Mouse (Mus musculus) cortical plate, adult 2 months (tissue): ENCODE results near the gene Tmem231. TPM values are rescaled to one million over a fixed set of nuclear protein-coding genes. Genes with fewer than 3 reads are reported as not detected.
"Not testable (repeated sequence)": the region's sequence is repeated elsewhere in the genome, so short reads cannot be mapped to it uniquely, and the experiment has no call there.

ENCODE experiments used
- H3K27ac ChIP-seq: fragments of 200-500 bp; 2 replicates; pipeline ENCODE4 v1.5.1; 2012; ENCODE audit warnings: low read length, control low read depth, inconsistent platforms; ENCODE audit not compliant: insufficient read depth
- H3K4me1 ChIP-seq: fragments of 200-500 bp; 2 replicates; pipeline ENCODE4 v1.6.1; 2011; ENCODE audit warnings: low read length; ENCODE audit not compliant: control insufficient read depth, insufficient read depth
- H3K4me3 ChIP-seq: fragments of 200-500 bp; 2 replicates; pipeline ENCODE4 v1.5.1; 2011; ENCODE audit warnings: mild to moderate bottlenecking, low read length, control low read depth; ENCODE audit not compliant: insufficient read depth
- CTCF ChIP-seq: fragments of 200-500 bp; IDR thresholded peaks from 2 replicates; pipeline ENCODE4 v1.5.1; 2011; ENCODE audit warnings: mild to moderate bottlenecking, control low read depth, low read length; ENCODE audit not compliant: insufficient read depth; ENCODE audit errors: extremely low read depth
- POLR2A ChIP-seq: fragments of 200-500 bp; IDR thresholded peaks from 2 replicates; pipeline ENCODE4 v1.6.1; 2011; ENCODE audit warnings: mild to moderate bottlenecking, low read length, control low read depth; ENCODE audit not compliant: insufficient read depth; ENCODE audit errors: extremely low read depth
- polyA plus RNA-seq: library from polyadenylated mRNA; depleted of rRNA; stranded (reverse); fragments of >200 nt; gene quantifications from 2 replicates; pipeline ENCODE4 v1.2.3, GENCODE M21; 2012

Gene Tmem231
- polyA plus RNA-seq, 1 experiment = 11.8 TPM

DNA sequence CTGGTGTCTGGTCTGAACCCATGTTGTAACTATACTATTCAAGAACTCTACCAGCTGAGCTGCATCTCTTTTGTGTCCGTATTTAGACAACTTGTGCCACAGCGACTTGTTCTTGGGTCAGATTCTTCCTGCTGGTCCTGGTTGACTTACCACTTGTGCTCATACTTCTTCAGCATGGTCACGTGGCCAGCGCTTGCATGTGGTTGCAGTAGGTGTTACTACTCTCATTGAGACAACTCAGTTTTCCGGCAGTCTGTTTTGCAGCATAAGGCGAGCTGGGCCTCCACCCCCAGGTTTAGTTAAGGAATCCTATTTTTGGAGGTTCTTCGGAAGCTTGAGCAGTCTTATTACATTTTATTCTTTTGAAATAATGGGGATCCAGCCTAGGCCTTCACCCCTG, 17.6 kb upstream of the Tmem231 start:
- H3K4me1 ChIP-seq = no peaks in the 10 kb centered on the region; the same call in 1 of the 2 replicates
- no peak overlapping the region for H3K27ac ChIP-seq
- H3K4me3 ChIP-seq = no peak overlapping the region
- TF ChIP-seq CTCF (no peak), POLR2A (no peak)

DNA sequence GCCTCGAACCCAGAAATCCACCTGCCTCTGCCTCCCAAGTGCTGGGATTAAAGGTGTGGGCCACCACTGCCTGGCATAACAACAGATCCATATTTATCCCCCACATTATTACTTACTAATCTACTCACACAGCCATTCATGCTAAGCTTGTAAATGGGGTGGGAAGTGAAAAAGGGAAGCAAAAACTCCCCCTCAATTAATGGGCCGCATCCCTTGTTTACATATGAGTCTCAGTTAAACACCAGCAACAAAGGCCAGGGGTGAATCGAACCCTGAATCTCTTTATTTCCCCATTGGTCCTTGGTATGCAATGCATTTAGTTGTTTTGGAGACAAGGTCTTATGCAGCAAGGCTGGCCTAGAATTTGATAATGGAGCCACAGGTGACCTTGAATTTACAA, 17.2 kb upstream of the Tmem231 start:
- no peaks in the 10 kb centered on the region; the same call in 1 of the 2 replicates for H3K4me1 ChIP-seq
- H3K27ac ChIP-seq = no peak overlapping the region
- no peak for TF ChIP-seq CTCF
- H3K4me3 ChIP-seq = no peak overlapping the region

DNA sequence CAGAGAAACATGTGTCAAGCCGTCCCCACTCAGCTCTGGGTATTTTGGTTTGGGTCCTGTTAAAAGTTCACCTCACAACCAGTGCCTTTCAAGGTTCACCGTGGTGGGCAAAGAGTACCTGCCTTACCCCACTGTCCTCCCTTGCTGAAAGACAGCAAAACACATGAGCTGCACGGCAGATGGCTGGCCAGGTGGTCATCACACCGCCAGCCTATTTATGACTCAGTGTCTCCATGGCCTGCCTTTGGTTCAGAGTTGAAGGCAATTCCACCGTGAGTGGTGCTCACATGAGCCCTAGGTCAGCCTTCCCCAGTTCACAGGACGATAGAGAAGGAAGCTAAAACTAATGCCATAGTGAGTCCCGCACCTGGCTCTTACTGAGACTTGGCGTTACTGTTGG, 14.3 kb upstream of the Tmem231 start:
- TF ChIP-seq POLR2A = no peak
- no peak for TF ChIP-seq CTCF
- Histone ChIP-seq H3K27ac (no peak overlapping the region), H3K4me1 (no peaks in the 10 kb centered on the region; the same call in 1 of the 2 replicates), H3K4me3 (no peak overlapping the region)

- no peak overlapping the region for H3K4me3 ChIP-seq
- no peak overlapping the region for H3K27ac ChIP-seq
- H3K4me1 ChIP-seq = peaks cover 1% of the 10 kb centered on the region; the same call in 1 of the 2 replicates
- TF ChIP-seq POLR2A = no peak
- no peak for TF ChIP-seq CTCF
Measured at GRCm38 (mm10) chr8:111947144-111947543, 13.5 kb upstream of the Tmem231 start.

GRCm38 (mm10) chr8:111943544-111943943, 9.9 kb upstream of the Tmem231 start:
- no peak overlapping the region for H3K27ac ChIP-seq
- TF ChIP-seq CTCF (no peak), POLR2A (no peak)
- H3K4me3 ChIP-seq = no peak overlapping the region
- peaks cover 1% of the 10 kb centered on the region; the same call in 1 of the 2 replicates for H3K4me1 ChIP-seq

- no peak for TF ChIP-seq POLR2A
- H3K4me1 ChIP-seq = peaks cover 1% of the 10 kb centered on the region; the same call in 1 of the 2 replicates
- H3K27ac ChIP-seq = no peak overlapping the region
- H3K4me3 ChIP-seq = peak overlapping the region; percentile 80
Measured at GRCm38 (mm10) chr8:111941101-111941454, 7.4 kb upstream of the Tmem231 start.

GRCm38 (mm10) chr8:111940171-111941100, 6.8 kb upstream of the Tmem231 start, which contains the start of gene Gabarapl2:
TSS of gene Gabarapl2 (plus strand) at chr8:111940703.
- TF ChIP-seq CTCF (no peak), POLR2A (peak; percentile 41)
- peaks cover 1% of the 10 kb centered on the region; the same call in 1 of the 2 replicates for H3K4me1 ChIP-seq
- H3K27ac ChIP-seq = no peak within 1 kb of the TSS; the same call in 1 of the 2 replicates
- peak within 1 kb of the TSS; percentile 80 for H3K4me3 ChIP-seq

DNA sequence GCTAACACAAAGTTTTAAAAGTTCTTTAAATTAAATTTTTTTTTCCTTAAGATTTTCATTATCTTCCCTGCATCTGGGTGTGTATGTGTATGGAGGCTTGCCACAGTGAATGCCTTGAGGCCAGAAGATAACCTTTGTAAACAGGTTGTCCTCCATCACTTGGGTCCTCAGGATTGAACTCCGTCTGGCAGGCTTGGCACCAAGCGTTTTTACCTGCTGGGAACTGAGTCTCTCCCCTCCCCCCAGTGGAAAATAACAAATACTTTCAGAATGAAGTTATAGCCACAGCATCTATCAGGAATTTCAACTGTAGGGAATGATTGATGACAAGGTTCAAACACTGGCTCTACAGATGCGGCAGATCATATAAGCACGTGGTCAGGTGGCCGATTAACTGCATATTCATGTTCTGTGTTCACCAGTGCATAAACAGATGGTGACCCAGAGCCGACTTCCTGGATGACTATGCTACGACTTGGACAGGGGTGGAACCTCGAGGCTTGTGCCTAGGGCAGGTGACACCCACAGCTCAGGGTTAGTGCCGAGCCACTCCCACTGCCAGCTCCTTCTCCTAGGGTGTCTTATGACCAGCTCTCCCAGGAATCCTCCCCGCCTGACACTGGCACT, 5.9 kb upstream of the Tmem231 start:
- Histone ChIP-seq H3K4me3 (peak overlapping the region; percentile 80), H3K4me1 (peaks cover 1% of the 10 kb centered on the region; the same call in 1 of the 2 replicates), H3K27ac (no peak overlapping the region)
- no peak for TF ChIP-seq CTCF
- TF ChIP-seq POLR2A = no peak

DNA sequence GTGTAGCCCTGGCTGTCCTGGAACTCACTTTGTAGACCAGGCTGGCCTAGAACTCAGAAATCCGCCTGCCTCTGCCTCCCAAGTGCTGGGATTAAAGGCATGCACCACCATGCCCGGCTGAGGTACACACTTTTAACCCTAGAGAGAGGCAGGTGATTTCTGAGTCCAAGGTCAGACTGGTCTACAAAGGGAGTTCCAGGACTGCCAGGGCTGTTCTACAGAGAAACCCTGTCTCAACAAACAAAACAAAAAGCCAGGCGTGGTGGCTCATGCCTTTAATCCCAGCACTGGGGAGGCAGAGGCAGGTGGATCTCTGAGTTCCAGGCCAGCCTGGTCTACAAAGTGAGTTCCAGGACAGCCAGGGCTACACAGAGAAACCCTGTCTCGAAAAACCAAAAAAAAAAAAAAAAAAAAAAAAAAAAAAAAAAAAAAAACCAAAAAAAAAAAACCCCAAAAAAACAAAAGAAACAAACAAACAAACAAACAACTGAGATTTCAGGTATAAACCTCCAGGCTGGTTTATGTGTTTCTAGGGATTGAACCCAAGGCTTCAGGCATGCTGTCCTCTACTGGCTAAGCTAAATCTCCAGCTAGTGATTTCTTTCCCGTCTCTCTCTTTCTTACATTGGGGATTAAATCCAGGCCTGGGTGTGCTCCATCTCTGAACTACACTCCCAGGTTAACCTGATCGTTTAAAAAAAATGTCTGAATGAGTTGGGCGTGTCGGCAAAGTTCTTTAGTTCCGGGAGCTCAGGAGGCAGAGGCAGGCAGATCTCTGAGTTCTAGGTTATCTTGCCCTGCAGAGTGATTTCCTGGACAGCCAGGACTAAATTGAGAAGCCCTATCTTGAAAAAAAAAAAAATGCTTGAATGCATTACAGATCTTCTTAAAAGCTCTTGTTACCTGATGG, 4.7 kb upstream of the Tmem231 start:
- H3K4me3 ChIP-seq, H3K27ac ChIP-seq, H3K4me1 ChIP-seq: not testable (repeated sequence)
